Mouse (Mus musculus): ENCODE results near the gene Mrrf.
"Not testable (repeated sequence)": the region's sequence is repeated elsewhere in the genome, so short reads cannot be mapped to it uniquely, and the experiment has no call there.

Mrrf gene

DNA sequence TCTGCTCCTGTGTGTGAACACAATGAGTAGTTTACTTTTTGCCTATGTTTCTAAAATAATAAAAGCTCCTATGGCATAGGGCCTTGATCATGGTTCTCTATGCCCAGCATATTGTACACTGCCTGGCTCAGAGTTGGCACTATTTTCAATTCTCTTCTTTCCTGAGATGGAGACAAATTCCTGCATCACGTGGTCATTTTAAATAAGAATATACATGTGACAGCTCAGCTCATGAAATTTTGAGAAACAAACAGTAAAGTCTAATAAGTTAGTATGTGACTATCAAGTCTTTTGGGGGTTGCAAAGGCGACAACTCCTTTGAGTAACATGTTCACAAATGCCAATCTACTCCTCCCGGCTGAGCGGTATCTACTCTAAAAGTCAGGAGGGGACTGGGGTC lies 302 bp upstream of the Mrrf start:
- DNase-seq: no peak

DNA sequence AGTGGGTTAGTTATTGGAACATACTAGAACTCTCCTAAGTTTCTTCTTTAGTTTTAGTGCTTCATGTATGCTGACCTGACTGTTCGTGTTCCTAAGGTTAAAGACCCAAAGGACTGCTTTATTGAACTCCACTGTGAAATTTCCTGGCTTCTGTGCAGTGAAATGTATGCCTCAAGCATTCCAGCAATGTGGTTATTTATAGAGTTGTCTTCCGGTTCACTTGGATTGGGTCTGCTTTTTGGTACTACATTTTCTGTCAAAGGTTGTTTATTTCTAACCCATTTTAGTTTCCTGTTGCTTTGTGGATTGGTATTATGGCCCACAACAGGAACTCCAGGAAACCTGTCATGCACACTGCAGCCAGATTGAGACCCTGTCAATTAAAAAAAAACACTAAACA lies 2.9 kb downstream of the Mrrf start:
- no peak for DNase-seq

DNA sequence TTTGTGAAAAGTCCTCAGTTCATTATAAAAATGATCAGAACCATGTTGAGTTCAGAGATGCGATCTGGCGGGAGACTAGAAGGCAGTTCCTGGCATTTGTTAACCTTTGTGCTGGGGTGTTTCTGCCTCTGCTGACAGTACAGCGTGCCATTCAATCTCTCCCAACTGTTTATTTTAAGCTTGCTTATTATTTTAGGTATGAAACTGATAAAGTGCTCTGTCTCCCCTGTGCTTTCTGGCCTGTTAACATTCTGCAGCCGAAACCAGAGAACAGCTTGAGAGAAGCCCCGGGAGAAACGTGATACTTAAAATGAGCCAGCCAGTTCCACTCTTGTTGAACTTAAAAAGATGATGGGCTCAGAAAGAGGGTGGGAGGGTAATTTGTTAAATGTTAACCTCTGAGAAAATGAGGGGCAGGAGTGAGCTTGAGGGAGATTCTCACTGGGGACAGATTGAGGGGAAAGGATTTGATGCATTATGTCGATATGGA lies 12.7 kb downstream of the Mrrf start:
- DNase-seq: no peak

DNA sequence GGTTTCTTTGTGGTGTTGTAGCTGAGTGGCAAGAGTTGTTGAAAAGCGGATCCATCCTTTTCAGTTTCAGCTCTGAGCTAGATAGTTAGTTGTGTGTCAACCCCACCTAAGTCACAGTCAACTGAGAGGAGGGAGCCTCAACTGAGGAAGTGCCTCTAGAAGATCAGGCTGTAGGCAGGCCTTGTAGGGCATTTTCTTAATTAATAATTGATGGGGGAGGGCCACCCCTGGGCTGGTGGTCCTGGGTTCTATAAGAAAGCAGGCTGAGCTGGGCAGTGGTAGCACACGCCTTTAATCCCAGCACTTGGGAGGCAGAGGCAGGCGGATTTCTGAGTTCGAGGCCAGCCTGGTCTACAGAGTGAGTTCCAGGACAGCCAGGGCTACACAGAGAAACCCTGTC lies 16.2 kb downstream of the Mrrf start:
- DNase-seq: not testable (repeated sequence)

DNA sequence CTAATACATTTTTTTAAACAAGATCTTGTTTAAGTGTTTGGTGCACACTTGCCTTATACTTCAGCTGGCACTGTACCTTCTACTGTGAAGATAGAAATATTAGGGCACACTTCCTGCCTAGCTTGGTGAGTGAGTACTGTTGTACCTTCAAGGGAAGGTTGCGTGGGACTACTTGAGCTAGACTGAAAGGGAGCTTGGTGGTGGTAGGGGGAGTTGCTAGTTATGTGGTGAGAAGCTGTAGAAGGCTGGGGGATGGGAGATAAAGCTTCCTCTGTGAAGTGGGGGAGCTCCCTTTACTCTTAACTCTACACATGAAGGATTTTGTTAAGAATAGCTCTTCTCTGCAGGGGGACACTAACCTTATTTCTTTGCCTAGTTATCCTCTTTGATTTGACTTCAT lies 21.3 kb downstream of the Mrrf start:
- no peak for DNase-seq

DNA sequence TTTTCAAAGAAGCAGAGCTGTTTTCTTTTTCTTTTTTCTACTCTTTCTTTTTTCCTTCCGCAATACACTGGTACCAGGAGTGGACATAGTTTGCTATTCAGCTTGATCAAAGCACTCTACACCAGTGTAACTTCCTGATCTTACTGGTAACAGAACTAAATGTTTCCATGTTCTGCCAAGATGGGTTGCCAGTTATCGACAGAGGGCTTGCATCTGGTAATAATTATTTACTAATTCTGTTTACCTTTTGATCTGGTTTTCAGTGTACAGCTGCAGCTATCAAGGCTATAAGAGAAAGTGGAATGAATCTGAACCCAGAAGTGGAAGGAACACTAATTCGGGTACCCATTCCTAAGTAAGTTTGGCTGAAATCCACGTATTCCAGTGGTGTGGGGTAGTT lies 23.1 kb downstream of the Mrrf start:
- DNase-seq: no peak

DNA sequence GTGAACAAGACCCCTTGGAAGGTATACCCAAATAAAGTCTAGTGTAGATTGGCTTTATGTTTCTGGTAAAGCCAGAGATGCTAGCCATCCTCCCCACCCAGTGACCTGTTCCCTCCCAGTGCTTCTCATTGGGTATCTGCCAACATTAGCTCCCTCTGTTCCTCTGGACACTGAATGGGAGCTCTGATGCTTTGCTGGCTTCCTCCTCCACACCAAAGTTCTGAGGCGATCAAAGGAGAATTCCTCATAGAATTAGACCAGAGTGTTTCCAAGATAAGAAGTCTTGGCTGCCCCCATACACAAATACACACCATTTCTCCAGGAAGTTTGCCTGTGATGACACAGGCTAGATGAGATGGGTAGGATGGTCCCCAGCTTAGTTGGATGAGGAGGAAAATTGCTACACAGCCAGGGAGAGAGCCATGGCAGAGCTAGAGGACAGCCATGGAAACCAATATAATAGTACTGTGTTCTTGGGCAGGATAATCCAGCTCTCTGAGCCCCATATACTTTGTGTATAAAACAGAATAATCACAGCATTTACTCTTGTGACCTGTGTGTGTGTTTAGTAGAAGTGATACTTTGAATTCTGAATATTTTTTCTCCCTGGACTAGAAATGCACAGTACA lies 31.9 kb downstream of the Mrrf start:
- no peak for DNase-seq

DNA sequence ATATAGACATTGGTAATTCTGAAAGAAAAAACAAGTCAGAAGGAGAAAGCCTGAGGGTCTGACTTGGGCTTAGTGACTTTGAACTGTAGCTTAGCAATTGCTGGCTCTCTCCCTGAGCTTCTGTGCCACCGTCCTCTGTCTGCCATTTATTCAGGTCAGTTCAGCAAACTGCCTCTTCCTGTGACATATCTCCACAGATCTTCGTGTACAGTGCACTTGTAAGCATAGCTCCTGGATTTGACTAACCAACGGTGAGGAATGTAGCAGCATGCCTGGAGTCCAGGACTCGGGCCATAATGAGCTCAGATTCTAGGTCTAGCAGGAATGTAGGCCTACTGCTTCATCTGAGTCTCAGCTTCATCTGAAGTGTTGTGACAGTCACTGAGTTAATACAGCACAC lies 33.0 kb downstream of the Mrrf start:
- DNase-seq: no peak

DNA sequence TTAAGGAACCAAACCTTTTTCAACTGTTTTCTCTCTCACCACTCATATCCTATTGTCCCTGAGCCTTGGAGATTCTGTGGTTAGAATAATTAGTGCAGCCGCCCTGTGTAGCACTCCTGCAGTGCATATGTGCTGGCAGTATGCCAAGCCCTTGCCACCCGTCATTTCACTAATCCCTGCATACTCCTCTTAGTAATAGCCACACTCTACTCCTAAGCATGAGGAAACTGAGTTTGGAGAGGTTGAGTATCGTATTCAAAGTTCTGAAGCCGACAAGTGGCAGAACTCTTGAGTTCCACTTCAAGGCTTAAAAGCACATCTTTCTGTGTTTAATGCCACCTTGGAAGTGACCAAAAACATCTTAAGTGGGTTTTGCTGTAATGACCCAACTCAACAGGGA lies 35.9 kb downstream of the Mrrf start:
- DNase-seq: no peak

DNA sequence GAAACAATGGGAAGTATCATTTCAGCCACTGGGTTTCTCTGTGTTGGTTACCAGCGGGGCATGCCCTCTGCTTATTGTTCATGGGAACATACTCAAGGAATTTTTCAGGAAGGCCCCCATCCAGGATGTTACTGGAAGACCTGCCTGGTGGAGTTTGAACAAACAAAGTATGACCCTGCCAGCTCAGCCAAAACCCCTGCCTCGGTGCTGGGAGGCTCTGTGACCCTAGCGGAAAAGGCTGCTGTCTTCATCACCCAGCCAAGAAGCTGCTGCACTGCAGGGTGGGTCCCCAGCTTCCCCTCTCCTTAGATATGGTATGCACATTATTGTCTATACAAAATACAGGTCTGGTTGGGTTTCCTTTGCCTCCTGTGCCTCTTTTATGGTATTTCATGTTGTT lies 36.4 kb downstream of the Mrrf start:
- no peak for DNase-seq

DNA sequence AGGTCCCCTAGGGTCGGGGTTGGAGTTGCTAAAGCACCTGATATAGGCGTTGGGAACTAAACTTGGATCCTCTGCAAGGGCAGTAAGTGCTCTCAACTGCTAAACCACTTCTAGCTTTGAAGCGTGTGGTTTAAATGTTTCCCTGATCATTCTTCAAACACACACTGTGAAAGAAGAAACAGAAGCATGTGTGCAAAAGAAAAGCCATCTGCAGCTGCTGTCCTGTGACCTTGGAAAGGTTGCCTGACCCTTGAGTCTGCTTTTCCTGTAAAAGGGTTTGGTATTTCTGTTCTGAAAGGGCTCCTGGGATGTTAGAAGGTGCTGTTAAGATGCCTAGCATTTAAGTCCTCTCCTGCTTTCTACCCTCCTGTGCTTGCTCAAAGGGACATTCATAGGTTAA lies 43.3 kb downstream of the Mrrf start:
- no peak for DNase-seq

DNA sequence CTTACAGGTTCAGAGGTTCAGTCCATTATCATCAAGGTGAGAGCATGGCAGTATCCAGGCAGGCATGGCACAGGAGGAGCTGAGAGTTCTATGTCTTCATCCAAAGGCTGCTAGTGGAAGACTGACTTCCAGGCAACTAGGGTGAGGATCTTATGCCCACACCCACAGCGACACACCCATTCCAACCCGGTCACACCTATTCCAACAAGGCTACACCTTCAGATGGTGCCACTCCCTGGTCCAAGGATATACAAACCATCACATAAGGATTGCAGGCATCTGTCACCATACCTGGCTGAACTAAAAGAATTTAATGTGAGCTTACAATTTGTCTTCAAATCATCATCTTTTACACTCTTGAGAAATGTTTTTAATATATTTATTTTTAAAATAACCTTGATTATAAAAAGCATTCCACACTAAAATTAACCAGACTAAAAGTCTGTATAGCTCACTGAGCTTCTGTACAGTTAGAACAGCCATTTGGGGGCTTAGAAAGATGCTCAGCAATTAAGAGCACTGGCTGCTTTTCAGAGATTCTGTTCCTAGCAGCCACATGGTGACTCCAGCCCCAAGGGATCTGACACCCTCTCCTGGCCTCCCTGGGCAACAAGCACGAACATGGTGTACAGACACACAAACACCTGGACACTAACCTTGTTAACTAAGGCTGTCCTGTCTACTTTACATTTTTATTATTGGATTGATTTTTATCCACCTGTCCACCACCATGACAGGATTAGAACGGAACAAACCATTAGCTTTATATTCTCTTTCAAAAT lies 45.6 kb downstream of the Mrrf start:
- not testable (repeated sequence) for DNase-seq

DNA sequence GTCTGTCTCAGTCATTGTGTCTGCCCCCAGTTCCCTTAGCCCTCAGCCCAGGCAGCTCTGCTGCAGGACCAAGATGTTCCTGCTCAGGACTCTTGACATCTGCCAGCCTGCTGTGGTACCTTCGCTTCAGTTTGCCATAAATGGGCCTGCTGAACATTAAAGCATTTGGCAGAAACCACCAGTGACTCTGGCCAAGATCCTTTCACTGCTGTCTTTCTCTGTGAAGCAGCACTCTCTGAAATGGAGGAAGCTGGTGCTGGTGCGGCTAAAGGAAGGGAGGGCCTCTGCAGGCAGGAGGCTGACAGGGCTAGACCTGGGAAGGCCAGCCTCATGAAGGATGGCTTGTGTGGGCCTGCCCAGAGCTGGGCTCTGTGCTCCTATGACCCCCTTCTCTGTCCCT lies 47.1 kb downstream of the Mrrf start:
- no peak for DNase-seq

DNA sequence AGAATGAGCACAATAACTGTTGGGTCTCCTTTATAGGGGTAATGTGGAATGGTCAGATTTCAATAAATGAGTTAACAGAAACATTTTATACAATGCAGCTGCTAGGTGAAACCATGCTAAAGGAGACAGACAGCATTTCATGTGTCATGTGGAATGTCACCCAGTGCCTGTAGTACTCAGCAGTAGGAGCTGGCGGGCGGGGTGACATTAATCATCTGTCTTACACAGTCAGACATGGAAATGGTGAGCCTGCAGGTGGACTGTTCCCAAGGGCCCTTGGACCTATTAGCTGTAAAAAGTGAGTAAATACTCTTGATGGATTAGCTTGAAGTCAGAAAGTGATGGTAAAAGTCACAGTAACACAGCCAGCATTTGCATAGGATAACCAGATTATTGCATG lies 48.0 kb downstream of the Mrrf start:
- no peak for DNase-seq

DNA sequence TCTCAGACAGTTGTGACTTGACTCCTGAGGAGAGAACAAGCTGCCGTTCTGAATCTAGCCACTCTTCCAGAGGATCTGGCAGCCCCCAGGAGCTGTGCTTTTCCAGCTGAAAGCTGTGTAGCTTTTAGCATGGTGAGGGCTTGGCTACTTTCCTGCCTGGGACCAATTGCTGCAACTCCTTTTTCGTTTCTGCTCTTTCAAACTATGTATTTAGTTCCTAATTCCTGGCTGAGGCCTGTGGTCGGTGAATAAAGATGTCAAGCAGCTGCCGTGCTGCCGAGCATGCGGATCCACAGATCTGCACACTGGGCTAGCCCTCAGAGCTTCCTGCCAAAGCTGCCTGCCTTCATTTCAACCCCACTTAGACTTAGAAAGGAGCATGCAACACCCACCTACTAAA lies 48.7 kb downstream of the Mrrf start:
- no peak for DNase-seq

DNA sequence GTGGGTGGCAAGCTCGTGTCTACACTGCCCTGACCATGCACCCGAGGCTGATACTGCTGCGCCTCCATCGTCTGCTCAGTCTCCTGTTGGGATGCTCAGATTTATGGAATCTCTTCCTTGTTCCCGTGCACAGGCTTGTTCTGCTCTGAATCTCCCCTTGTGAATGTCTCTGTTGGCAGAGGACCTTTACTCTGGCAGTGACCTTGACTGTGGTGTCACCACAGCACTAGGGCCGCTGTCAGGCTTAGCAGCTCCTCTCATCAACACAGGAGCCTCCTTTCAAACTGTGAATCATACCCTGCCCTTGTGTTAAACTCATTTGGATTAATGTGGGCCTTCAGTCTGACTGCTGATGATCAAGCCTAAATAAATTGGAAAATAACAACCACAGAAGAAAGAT lies 53.0 kb downstream of the Mrrf start:
- DNase-seq: not testable (repeated sequence)

DNA sequence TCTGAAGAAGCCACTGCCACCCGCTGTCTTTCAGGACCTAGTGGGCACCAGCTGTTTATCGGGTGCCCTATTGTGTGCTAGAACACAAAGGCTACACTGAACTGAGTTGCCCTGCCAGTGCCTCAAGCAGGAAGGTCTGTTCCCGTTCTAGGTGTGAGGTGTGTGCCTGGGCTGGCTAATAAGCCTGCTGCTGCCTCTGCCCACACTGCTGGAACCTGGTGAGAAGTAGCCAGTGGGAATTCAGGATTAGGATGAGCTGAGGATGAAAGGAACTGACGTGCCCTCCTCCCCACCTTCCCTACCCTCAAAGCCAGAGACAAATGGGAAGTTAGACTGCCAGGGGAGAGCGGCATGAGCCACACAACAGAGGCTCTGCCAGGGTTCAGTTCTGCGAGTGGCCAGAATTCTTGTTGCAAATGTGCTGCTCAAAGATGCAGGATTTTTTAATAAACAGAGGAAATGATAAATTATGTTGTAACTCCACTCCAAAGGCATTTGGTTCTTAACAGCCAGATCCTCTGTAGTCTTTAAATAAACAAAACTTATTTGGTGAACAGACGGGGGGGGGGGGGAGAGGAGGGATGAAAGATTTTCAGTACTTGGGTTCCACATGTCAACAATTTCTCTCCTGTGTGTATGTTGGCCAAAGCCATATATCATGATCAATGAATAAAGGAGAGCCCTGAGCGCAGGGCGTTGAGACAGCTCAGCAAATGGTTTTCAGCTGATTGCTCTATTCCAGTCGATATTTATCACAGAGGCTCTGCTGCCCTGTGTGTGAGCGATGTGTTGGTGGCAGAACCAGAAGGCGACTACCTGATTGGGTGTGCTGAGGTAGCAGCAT lies 55.1 kb downstream of the Mrrf start:
- DNase-seq: no peak

DNA sequence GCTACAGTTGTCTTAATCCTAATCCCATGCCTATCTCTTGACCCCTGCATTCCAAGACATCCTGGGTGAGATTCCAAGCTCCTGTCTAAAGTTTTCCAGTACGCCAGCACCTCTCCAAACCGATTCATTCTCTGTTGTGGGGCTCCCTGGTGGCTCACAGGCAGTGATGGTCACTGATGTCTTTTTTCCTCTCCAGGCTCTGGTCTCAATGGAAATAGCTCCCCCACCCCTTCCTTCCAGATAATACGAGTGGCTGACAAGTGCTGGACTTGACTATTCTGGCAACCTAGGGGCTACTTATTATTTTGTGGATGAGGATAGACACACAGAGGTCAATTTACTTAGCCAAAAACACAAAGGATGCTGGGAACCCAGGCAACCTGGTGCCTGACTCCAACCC lies 60.8 kb downstream of the Mrrf start:
- no peak for DNase-seq

DNA sequence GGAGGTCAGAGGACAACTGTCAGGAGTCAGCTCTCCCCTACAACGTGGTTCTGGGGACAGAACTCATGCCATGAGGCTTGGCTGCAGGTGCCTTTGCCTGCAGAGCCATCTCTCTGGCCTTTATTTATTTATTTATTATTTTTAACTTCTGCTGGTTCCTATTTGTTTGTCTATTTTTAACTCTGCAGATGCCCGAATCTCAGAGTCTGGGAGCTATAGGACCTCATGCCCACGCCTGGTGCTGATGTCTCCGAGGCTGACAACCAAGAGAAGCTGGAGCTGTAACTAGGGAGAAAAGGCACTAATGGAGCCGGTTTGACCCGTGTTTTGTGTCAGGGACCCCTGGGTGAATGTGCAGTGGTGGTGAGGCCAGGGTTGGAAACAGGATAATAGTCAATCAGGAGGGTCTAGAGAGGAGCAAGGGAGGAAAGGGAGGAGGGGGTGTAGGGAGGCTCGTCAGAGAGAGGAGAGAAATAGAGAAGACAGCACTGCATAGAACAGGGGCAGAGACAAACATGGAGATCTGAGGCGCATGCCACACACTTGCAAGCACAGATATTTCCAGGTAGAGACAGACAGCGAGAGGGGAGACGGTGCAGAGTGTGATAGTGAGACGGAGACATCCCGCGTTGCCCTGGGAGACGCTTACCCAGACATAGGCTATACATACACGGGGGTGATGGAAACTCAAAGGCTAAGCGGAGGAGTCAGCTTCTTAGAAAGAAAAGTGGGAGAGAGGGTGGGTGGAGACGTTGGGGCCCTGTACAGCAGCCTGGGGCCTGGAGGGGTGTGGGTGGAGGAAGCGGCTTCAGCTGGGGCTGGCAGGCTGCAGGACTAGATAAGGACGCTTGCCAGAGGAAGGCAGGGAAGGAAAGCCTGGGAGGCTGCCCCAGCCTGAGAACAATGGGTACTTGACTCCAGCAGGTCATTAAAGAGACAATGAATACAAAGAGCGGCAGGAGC lies 62.0 kb downstream of the Mrrf start:
- peak; percentile 58 to 81 for DNase-seq

DNA sequence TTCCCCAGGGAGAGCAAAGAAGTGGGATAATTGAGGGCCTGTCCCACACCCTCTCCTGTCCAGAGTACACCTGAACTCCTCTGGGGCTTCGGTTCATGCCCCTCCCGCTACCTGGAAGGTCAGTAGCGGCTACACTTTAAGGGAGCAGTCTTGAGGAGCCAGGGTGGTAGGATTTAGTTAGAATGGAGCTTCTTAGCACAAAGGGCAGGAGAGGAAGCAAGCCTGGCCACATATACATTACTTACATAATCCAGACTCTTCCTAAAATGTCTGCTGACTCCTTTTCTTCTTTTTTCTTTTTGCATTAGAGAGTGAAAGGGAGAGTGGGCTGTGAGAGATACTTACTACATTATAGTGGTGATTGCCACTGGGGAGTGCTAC lies 62.7 kb downstream of the Mrrf start:
- DNase-seq: no peak

DNA sequence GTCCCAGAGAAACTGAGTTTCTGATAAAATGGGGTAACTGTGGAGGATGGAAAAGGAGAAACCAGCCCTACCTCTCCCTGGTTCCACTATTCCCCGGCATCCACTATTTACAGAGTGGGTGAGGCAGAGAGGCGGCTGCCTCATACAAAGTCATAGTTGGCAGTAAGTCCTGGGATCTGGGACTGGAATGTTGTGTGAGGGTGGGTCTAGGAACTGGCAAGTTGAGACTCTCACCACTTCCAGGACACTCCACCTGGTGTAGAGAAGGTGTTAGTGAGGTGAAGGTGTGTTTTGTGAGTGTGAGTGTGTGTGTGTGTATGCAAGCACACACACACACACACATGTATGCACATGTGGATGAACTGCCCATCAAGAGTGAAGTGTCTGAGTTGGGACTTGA lies 64.6 kb downstream of the Mrrf start:
- DNase-seq: no peak

DNA sequence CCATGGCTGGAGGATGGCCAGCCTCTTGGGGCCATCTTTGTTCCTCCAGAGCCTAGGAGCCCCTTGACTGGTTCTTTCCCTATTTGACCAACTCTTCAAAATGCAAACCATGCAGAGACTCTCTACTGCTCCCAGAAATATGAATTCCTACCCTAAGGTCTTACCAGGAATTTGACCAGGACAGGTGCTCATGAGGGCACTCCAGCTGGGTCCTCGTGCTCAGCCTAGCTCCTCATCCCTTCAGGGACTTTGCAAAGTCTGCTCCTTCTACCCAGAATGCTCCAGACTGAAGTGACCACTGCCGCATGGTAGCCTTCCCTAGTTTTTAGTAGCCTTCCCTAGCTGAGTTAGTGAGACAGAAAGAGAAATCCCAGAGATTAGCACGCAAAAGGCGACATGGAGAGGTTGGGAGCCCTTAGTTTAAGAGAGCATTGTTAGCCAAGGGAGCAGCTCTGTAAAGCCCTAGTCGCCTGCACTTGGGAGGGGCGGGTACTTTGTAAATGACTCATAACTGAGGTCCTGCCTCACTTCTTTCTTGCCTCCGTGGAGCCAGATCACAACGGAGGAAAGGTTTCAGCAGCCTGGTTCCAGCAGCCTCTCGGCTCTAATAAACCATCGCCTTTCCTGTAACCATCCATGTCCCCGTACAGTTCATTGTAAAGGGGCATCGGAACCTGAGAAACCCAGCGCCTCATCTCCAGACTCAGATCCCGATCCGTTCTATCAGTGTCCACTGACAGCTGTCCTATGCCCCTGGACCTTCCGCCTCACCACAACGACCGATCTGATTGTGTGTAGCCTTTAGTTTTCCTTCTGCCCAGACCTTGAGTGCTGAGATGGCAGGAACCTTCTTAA lies 65.8 kb downstream of the Mrrf start:
- no peak for DNase-seq
